Comparison of ENCODE assay signal across 15 mouse cellular contexts in genomic region chr19:47133161-47133560, GRCm38 (mm10). TPM values are rescaled to one million over a fixed set of nuclear protein-coding genes. Genes with fewer than 3 reads are reported as not detected.
A peak's percentile ranks its signal among the peaks of the same experiment; 100 is the strongest.
DNase-seq lines count a peak whose midpoint lies in the region; ATAC-seq and TF ChIP-seq lines count a peak whose summit lies in the region.
"Had no signal": no experiment of that assay in that cellular context is flagged by ENCODE, and none has a peak within 500 bp of the region (broad histone marks: within the 10 kb centered on the region; RNA-seq: fewer than 3 reads in every experiment).

No protein-coding gene starts in this region.

- H3K4me1 ChIP-seq in MEL (ENCODE audit: control insufficient read depth in 1 of 2, insufficient read depth in 2 of 2, low read length in 2 of 2) = peaks cover 8 to 27% of the 10 kb centered on the region in 2 experiments
- H3K4me1 ChIP-seq in liver, embryonic 11.5 days (replicated peaks; ENCODE audit: control insufficient read depth, insufficient read depth, low read length) = peaks cover 23% of the 10 kb centered on the region

- no peak for TF ChIP-seq POLR2A in MEL (IDR thresholded peaks at IDR 0.05; ENCODE audit: control insufficient read depth in 1 of 2, insufficient read depth in 1 of 2, low read depth in 1 of 2, low read length in 2 of 2, poor library complexity in 1 of 2)

- peak; percentile 39 to 43 for DNase-seq in left cerebral cortex, postnatal 14 days (ENCODE audit: low spot score in 2 of 2)
- DNase-seq in left cerebral cortex, postnatal 4 days = no peak
- peak; percentile 92 for DNase-seq in MEL (ENCODE audit: low read depth, low spot score)
- no peak for DNase-seq in liver, embryonic 11.5 days (ENCODE audit: low spot score)
- peak; percentile 50 for DNase-seq in skeletal muscle tissue, adult 2 months (ENCODE audit: low read depth, low spot score)
- DNase-seq in thymus, adult 18-20 months = no peak
- no peak for DNase-seq in kidney, adult 8-10 months
- DNase-seq in cerebellum, adult 11 months = no peak
- DNase-seq: adrenal gland, postnatal 36 days; retina, postnatal 1 day had no signal

- TF ChIP-seq RAD21 in MEL (IDR thresholded peaks at IDR 0.05; ENCODE audit: low read depth, low read length) = no peak

- peaks cover 6% of the 10 kb centered on the region; the same call in 1 of the 2 replicates for H3K79me2 ChIP-seq in MEL (ENCODE audit: control insufficient read depth, insufficient read depth, low read length, poor library complexity)

- intact Hi-C loops in left cerebral cortex, postnatal 14 days (cut with DNase I) = no loop called here
- intact Hi-C loops in left cerebral cortex, postnatal 4 days (cut with DNase I) = no loop called here

- TF ChIP-seq CTCF in MEL (IDR thresholded peaks at IDR 0.05 in 2 of 3, conservative IDR thresholded peaks at IDR 0.05 in 1 of 3; ENCODE audit: control insufficient read depth in 1 of 3, insufficient read depth in 1 of 3, low read depth in 2 of 3, low read length in 3 of 3, poor library complexity in 1 of 3, severe bottlenecking in 1 of 3) = no peak

- H3K36me3 ChIP-seq in MEL (ENCODE audit: control insufficient read depth in 1 of 2, insufficient read depth in 2 of 2, low read length in 2 of 2) = peaks cover 11 to 25% of the 10 kb centered on the region in 2 experiments
- peaks cover 32% of the 10 kb centered on the region for H3K36me3 ChIP-seq in liver, embryonic 11.5 days (ENCODE audit: control insufficient read depth, insufficient read depth, low read length)

- no peaks in the 10 kb centered on the region for H3K27me3 ChIP-seq in MEL (ENCODE audit: control insufficient read depth in 1 of 2, insufficient read depth in 2 of 2, low read length in 2 of 2)
- H3K27me3 ChIP-seq in liver, embryonic 11.5 days (replicated peaks; ENCODE audit: control insufficient read depth, insufficient read depth, low read length) = peaks cover 5% of the 10 kb centered on the region; the same call in 1 of the 2 replicates
- H3K27me3 ChIP-seq: limb, embryonic 15.5 days had no signal

- H3K4me3 ChIP-seq in MEL (ENCODE audit: control insufficient read depth in 1 of 2, insufficient read depth in 1 of 2, low read depth in 2 of 2, low read length in 2 of 2) = no peak overlapping the region
- H3K4me3 ChIP-seq in liver, embryonic 11.5 days (ENCODE audit: low read depth, low read length) = no peak overlapping the region
- H3K4me3 ChIP-seq: forebrain, embryonic 10.5 days; limb, embryonic 15.5 days had no signal

- 43% methylated on average over 7 of the region's 7 CpGs for WGBS in liver, embryonic 11.5 days

- H3K9me3 ChIP-seq in MEL (replicated peaks; ENCODE audit: insufficient read depth, low read length) = no peaks in the 10 kb centered on the region
- H3K9me3 ChIP-seq in liver, embryonic 11.5 days (ENCODE audit: control insufficient read depth, low read length) = no peaks in the 10 kb centered on the region
- H3K9me3 ChIP-seq: forebrain, embryonic 10.5 days; limb, embryonic 15.5 days had no signal

- peak; percentile 82 to 94 for TF ChIP-seq EP300 in MEL (IDR thresholded peaks at IDR 0.05; ENCODE audit: low read depth in 1 of 2, low read length in 2 of 2)

- H3K27ac ChIP-seq in MEL (ENCODE audit: control insufficient read depth, low read depth, low read length) = peak overlapping the region; percentile 74
- H3K27ac ChIP-seq in liver, embryonic 11.5 days (ENCODE audit: low read depth, low read length) = no peak overlapping the region; the same call in none of the 2 replicates
- H3K27ac ChIP-seq: forebrain, embryonic 10.5 days; limb, embryonic 15.5 days had no signal

- H3K9ac ChIP-seq in MEL (ENCODE audit: control insufficient read depth, low read depth, low read length, poor library complexity, severe bottlenecking) = peak overlapping the region; percentile 38
- no peak overlapping the region for H3K9ac ChIP-seq in liver, embryonic 11.5 days (ENCODE audit: low read depth, low read length)
- H3K9ac ChIP-seq: limb, embryonic 15.5 days had no signal

- ATAC-seq in liver, embryonic 11.5 days (replicated peaks; ENCODE audit: low FRiP score) = peak; percentile 30; the same call in 1 of the 2 replicates

- no peak overlapping the region for H3K4me2 ChIP-seq in liver, embryonic 11.5 days
- H3K4me2 ChIP-seq: heart, embryonic 11.5 days; limb, embryonic 15.5 days had no signal

TF ChIP-seq in MEL, 35 proteins besides CTCF, POLR2A, EP300 and RAD21 (continues in another document):
- TF ChIP-seq NELFE (IDR thresholded peaks at IDR 0.05; ENCODE audit: low read depth, low read length) = peak; percentile 27; the same call in 1 of the 2 replicates
- 0 out of 2 replicates have a peak, but pooled peaks have one; percentile 50 for TF ChIP-seq JUND (IDR thresholded peaks at IDR 0.05; ENCODE audit: low read depth, low read length)
- TF ChIP-seq MAZ (IDR thresholded peaks at IDR 0.05; ENCODE audit: low read depth, low read length) = peak; percentile 86
- no peak; the same call in 1 of the 2 replicates for TF ChIP-seq GABPA (IDR thresholded peaks at IDR 0.05; ENCODE audit: low read depth, low read length)
- TF ChIP-seq POLR2AphosphoS2 (IDR thresholded peaks at IDR 0.05; ENCODE audit: low read length) = no peak
- peak; percentile 13; the same call in 1 of the 2 replicates for TF ChIP-seq SMC3 (IDR thresholded peaks at IDR 0.05; ENCODE audit: low read depth, low read length)
- TF ChIP-seq GATA1 (IDR thresholded peaks at IDR 0.05; ENCODE audit: low read depth, low read length) = peak; percentile 49; the same call in 1 of the 2 replicates
- TF ChIP-seq MAX (IDR thresholded peaks at IDR 0.05; ENCODE audit: low read length) = peak; percentile 53
- no peak for TF ChIP-seq ZKSCAN1 (IDR thresholded peaks at IDR 0.05; ENCODE audit: low read depth, low read length)
- no peak for TF ChIP-seq CHD1 (IDR thresholded peaks at IDR 0.05; ENCODE audit: low read depth, low read length)
- TF ChIP-seq RCOR1 (IDR thresholded peaks at IDR 0.05; ENCODE audit: low read depth, low read length) = peak; percentile 84
- TF ChIP-seq ELF1 (IDR thresholded peaks at IDR 0.05; ENCODE audit: low read depth, low read length) = peak; percentile 58
- peak; percentile 91 for TF ChIP-seq SIN3A (IDR thresholded peaks at IDR 0.05; ENCODE audit: low read length)
- no peak for TF ChIP-seq USF1 (IDR thresholded peaks at IDR 0.05; ENCODE audit: low read depth, low read length)
- peak; percentile 81 for TF ChIP-seq MYC (IDR thresholded peaks at IDR 0.05; ENCODE audit: low read depth, low read length)
- TF ChIP-seq ETS1 (IDR thresholded peaks at IDR 0.05; ENCODE audit: low read depth, low read length) = peak; percentile 79
- 0 out of 2 replicates have a peak, but pooled peaks have one; percentile 58 for TF ChIP-seq ZMIZ1 (IDR thresholded peaks at IDR 0.05; ENCODE audit: low read depth, low read length)
- TF ChIP-seq MYB (IDR thresholded peaks at IDR 0.05; ENCODE audit: low read depth, low read length) = no peak
- TF ChIP-seq MAFK (IDR thresholded peaks at IDR 0.05; ENCODE audit: borderline replicate concordance, low read depth, low read length) = peak; percentile 49; the same call in 1 of the 2 replicates
- TF ChIP-seq TBP (IDR thresholded peaks at IDR 0.05; ENCODE audit: low read depth, low read length) = peak; percentile 51; the same call in 1 of the 2 replicates
- TF ChIP-seq ZNF384 (IDR thresholded peaks at IDR 0.05; ENCODE audit: low read depth, low read length) = peak; percentile 50; the same call in 1 of the 2 replicates
- TF ChIP-seq MXI1 (IDR thresholded peaks at IDR 0.05; ENCODE audit: low read depth, low read length) = peak; percentile 71; the same call in 1 of the 2 replicates
- TF ChIP-seq UBTF (IDR thresholded peaks at IDR 0.05; ENCODE audit: borderline replicate concordance, insufficient read depth, low read depth, low read length) = no peak
- TF ChIP-seq TAL1 (IDR thresholded peaks at IDR 0.05; ENCODE audit: low read length) = peak; percentile 36; the same call in 1 of the 2 replicates

RNA-seq across cellular contexts. Expression of gene Calhm2, which starts 4.9 kb away (rescaled TPM):
- total RNA-seq in left cerebral cortex, postnatal 14 days (2021) = 1 to 10 TPM; 4.9 to 5.6 TPM
- total RNA-seq in left cerebral cortex, postnatal 4 days (2021) = 1 to 10 TPM; 1.2 to 2.2 TPM
- 8.5 and 11.1 TPM in 2 replicates for total RNA-seq in MEL (2012; rRNA removed)
- polyA plus RNA-seq in MEL (2012; ENCODE audit: insufficient read depth in 1 of 2, insufficient read length in 2 of 2, low read depth in 1 of 2, low replicate concordance in 2 of 2, missing spikeins in 1 of 2) = 10 to 100 TPM in 1 of 2 experiments, not detected in 1; 11.2 TPM
- 1.2 and 1.5 TPM in 2 replicates for polyA plus RNA-seq in liver, embryonic 11.5 days (2014; fragmentation: Nextera tagmentation; extraction: Ambion mirVana)

RNA-seq across cellular contexts. Expression of gene Calhm1, which starts 10.9 kb away (rescaled TPM):
- total RNA-seq in left cerebral cortex, postnatal 14 days (2021) = not detected
- not detected for total RNA-seq in left cerebral cortex, postnatal 4 days (2021)
- total RNA-seq in MEL (2012; rRNA removed) = not detected in 2 replicates
- polyA plus RNA-seq in MEL (2012; ENCODE audit: insufficient read depth in 1 of 2, insufficient read length in 2 of 2, low read depth in 1 of 2, low replicate concordance in 2 of 2, missing spikeins in 1 of 2) = under 1 TPM in 1 of 2 experiments, not detected in 1; 0.06 TPM
- not detected in 2 replicates for polyA plus RNA-seq in liver, embryonic 11.5 days (2014; fragmentation: Nextera tagmentation; extraction: Ambion mirVana)
- total RNA-seq: adrenal gland, postnatal 36 days had no signal
- polyA plus RNA-seq: cortical plate, adult 2 months; forebrain, embryonic 10.5 days; heart, embryonic 11.5 days; limb, embryonic 15.5 days; thymus, postnatal 0 days had no signal

RNA-seq across cellular contexts. Expression of gene Calhm3, which starts 24.4 kb away (rescaled TPM):
- not detected for total RNA-seq in left cerebral cortex, postnatal 14 days (2021)
- not detected for total RNA-seq in left cerebral cortex, postnatal 4 days (2021)
- total RNA-seq in MEL (2012; rRNA removed) = not detected in 2 replicates
- polyA plus RNA-seq in MEL (2012; ENCODE audit: insufficient read depth in 1 of 2, insufficient read length in 2 of 2, low read depth in 1 of 2, low replicate concordance in 2 of 2, missing spikeins in 1 of 2) = not detected
- not detected in 2 replicates for polyA plus RNA-seq in liver, embryonic 11.5 days (2014; fragmentation: Nextera tagmentation; extraction: Ambion mirVana)
- total RNA-seq: adrenal gland, postnatal 36 days had no signal
- polyA plus RNA-seq: forebrain, embryonic 10.5 days; heart, embryonic 11.5 days; limb, embryonic 15.5 days had no signal

RNA-seq across cellular contexts. Expression of gene Pdcd11, which starts 42.6 kb away (rescaled TPM):
- total RNA-seq in left cerebral cortex, postnatal 14 days (2021) = 10 to 100 TPM; 15.0 to 15.3 TPM
- 10 to 100 TPM; 20.7 to 21.1 TPM for total RNA-seq in left cerebral cortex, postnatal 4 days (2021)
- total RNA-seq in MEL (2012; rRNA removed) = 72.0 and 81.8 TPM in 2 replicates
- polyA plus RNA-seq in MEL (2012; ENCODE audit: insufficient read depth in 1 of 2, insufficient read length in 2 of 2, low read depth in 1 of 2, low replicate concordance in 2 of 2, missing spikeins in 1 of 2) = 100 to 1,000 TPM in 1 of 2 experiments, 10 to 100 TPM in 1; 79.6 to 107 TPM
- 18.4 and 18.8 TPM in 2 replicates for polyA plus RNA-seq in liver, embryonic 11.5 days (2014; fragmentation: Nextera tagmentation; extraction: Ambion mirVana)

RNA-seq across cellular contexts. Expression of gene Usmg5, which starts 42.7 kb away (rescaled TPM):
- 100 to 1,000 TPM; 844 to 869 TPM for total RNA-seq in left cerebral cortex, postnatal 14 days (2021)
- 100 to 1,000 TPM; 610 to 660 TPM for total RNA-seq in left cerebral cortex, postnatal 4 days (2021)
- total RNA-seq in MEL (2012; rRNA removed) = 745 and 762 TPM in 2 replicates
- 100 to 1,000 TPM in 1 of 2 experiments, not detected in 1; 750 TPM for polyA plus RNA-seq in MEL (2012; ENCODE audit: insufficient read depth in 1 of 2, insufficient read length in 2 of 2, low read depth in 1 of 2, low replicate concordance in 2 of 2, missing spikeins in 1 of 2)
- 1,203 and 1,215 TPM in 2 replicates for polyA plus RNA-seq in liver, embryonic 11.5 days (2014; fragmentation: Nextera tagmentation; extraction: Ambion mirVana)

Comparison
In these comparisons a context has a peak if more than half of its experiments do, and no peak if none do; other contexts are left out.
1. DNase-seq: peak in left cerebral cortex, postnatal 14 days (2 of 2), MEL (single experiment) and skeletal muscle tissue, adult 2 months (single experiment); none in left cerebral cortex, postnatal 4 days (single experiment), liver, embryonic 11.5 days (single experiment), thymus, adult 18-20 months (0 of 2), kidney, adult 8-10 months (0 of 2) and cerebellum, adult 11 months (single experiment).